Mouse (Mus musculus) urinary bladder, postnatal 10 days (tissue): ENCODE results near the gene Paqr3.

ENCODE experiments used
- DNase-seq: peaks from one replicate; pipeline ENCODE4 v3.0.0; 2022; ENCODE audit warnings: low spot score

Paqr3 gene

DNA sequence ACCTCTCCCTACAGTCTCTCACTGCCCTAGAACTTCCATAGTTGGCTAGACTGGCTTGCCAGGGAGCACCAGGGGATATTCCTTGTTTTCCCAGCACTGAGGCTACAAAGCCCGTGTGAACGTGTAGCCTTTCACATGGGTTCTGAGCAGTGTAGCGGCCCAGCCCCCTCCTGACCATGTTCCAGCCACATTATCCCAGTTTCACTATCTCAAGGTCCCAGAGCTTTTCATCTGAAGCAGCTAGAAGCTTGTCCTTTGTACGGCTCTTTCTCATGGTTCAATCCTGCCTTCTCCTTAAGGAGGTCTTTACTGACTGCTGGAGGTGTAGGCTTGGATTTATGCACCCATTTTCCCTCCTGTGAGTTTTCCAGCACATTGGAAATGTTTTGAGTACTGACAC is 26.9 kb downstream of the Paqr3 start:
- DNase-seq = no peak

DNA sequence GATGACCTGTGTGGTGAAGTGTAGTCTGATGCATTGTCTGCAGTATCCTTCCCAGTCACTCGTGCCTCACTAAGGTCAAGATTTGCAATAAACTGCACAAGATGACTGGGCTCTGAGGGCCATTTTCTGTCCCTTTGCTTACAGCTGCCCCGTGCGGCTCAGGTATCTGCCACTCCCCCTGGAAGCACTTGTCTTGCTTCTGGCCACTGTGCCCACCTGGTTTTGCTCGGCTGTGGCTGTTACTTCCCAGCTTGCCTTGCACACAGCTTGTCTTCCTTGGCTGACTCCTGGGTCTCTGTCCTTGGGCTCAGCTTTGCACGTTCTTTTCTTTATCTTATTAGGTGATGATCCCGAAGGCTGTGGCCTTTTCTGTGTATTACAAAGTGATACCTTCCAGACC is 27.7 kb downstream of the Paqr3 start:
- DNase-seq = no peak

DNA sequence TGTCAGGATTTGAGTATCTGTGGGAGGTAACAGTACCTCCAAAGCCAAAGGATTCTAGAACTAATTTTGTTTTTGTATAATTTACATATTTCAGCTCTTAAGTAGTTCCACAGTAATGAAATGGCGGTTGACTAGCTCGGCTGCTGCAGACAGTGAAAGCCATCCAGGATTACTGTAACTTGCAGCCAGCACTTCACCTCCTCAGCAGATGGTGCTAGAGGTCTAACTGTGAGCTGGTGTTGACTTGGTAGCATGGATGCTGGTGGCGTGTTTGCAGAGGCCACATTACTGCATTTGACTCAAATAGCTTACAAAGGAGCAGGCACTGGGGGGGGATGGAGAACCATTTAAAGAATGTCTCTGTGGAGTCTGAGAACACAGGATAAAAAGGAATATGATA is 29.9 kb downstream of the Paqr3 start:
- no peak for DNase-seq

DNA sequence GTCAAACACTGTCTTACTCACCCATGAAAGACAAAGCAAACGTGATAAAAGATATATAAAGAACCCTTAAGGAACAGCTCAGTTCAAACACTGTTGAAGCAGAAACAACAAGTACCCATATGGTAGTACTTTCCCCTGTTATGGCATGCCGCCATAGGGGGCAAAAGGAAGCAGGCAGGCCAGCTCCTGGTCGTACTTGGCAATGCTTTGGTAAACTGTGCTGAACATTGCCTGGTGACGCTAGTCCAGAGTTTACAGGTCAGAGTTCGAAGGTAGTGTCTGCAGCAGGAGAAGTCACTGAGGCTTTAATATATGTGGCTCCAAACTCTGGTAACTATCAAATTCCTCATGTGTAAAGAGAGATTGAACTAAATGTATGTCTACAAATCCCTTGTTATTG is 32.8 kb downstream of the Paqr3 start:
- DNase-seq = no peak

DNA sequence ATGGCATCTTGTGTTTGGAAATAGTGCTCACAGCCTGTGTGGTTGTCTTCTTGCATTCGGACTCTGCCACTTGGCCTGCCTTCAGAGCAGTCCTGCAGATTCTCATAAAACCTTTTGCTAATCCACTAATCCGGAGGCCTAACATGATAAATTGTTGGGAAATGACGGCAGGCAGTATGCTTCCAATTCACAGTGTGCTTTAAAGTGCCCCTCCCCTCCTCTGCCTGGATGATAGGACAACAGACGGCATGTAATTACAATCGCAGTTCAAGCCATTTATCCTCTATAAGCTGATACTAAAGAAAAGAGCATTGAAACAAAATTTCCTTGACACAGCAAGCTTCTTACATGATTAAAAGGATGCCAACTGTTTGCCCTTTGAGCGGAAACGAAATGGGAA is 33.7 kb downstream of the Paqr3 start:
- no peak for DNase-seq

DNA sequence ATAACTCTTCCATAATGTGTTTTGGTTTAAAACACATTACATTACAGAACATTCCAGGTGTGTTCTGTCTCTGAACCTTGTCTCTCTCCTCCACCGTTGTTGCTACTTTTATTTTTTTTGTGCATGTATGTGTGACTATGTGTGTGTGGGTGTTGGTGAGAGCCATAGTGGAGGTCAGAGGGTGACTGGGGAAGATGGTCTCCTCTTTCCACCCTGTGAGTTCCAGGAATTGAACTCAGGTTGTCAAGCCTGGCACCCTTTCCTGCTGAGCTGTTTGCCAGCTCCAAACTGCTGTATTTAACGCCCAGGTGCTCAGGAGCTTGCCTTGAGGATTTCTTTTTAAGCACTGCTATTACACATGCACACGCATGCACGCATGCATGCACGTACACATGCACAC is 35.2 kb downstream of the Paqr3 start:
- no peak for DNase-seq

DNA sequence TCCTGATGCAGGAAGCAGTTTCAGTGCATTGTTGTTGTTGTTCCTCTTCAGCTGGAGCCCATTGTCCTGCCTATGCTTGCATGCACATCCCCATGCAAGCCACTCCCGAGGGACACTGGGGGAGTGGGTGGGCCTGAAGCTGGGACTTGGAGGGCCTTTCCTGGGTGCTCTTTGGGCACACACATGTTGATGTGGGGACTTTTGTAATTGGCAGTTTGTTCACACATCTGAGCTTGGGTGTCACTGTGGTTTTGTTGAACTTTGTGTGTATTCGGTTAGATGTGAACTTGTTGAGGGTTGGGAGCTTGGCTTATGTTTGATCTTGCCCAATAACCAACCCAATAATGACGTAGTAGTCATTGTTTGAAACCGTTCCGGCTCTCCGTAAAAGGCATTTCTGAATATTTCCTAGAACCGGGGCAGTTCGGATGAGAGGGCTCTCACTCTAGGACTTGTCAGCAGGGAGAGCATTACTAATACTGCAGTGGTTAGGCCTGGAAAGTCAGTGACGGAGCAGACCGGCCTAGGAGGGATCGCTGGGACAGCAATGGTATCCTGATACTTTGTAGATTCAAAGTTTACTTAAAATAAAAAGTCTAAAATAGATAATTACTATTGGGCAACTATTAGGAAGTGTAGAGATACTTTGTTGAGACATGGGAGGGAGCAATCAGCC is 35.8 kb downstream of the Paqr3 start:
- no peak for DNase-seq

DNA sequence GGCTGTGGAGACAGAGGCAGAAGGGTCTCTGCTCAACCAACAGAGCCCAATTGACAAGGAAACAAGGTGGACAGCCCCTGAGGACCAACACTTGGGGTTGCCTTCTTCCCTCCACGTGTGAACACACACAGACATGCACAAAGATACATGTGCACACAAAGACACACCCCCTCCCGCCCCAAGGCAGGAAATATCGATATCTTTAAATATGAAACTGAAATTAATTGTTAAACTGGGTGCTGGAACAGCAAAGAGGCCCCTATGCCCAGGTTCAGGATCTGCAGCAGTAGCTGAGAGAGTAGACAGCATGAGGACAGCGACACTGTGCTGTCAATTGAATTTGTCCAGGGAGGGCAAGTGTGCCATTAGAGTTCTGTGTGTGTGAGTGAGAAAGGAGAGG is 45.6 kb downstream of the Paqr3 start:
- no peak for DNase-seq

DNA sequence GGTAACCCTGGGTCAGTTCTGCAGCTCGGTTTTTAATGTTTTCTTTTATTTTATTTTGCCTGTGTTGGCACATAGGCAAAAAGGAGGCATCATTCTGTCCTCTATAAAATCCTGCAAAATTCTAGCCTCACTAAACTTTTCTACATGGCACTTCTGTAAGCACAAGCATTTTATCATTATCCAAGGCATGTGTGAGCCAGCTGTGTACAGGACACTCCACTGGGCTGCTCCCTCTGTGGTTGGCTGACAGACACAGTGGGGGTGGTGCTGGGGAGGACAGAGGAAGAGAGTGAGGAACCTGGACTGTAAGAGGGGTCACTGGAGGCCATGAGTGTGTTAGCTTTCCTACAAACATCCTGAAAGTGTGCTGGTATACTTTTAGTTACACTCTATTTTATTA is 49.4 kb downstream of the Paqr3 start:
- no peak for DNase-seq

DNA sequence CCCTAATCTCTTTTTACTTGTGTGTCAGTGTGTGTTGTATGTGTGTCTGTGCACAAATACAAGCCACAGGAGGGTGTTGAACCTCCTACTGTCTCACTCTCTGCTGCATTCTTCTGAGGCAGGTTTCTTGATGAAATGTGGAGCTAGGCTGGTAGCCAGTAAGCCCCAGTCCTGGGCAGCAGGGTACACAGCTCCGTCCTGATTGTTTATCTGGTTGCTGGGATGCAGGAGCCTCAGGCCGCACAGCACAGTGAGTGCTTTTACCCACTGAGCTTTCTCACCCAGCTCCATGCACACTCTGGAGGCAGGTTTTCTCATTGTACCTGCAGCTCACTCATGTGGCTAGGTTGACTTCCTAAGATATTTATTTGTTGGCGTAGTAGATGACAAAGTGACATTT is 50.5 kb downstream of the Paqr3 start:
- no peak for DNase-seq

DNA sequence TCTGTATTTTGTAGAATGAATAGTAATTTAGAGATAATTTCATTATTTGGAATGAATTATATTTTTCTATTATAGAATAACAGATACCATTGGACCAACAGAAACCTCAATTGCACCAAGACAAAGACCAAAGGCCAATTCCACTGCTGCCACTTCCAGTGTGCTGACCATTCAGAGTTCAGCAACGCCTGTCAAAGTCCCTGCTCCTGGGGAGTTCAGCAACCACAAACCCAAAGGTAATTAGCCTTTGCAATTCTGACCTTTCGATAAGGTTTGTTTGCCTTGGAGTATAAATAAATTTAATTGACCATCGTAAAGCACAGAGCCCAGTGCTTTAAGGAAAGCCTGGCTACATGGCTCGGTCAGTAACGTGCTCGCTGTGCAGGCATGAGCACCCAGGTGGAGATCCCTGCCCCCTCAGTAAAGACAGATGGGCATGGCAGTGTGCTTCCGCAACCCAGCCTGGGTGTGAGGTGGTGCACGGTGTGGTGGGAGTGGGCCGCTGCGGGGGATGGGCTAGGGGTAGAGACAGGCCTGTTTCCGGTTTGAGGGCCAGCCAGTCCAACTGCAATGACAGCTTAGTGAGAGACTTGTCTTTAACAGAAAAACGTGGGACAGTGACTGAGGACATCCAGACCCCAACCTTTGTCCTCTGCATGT is 54.5 kb downstream of the Paqr3 start:
- DNase-seq = no peak

DNA sequence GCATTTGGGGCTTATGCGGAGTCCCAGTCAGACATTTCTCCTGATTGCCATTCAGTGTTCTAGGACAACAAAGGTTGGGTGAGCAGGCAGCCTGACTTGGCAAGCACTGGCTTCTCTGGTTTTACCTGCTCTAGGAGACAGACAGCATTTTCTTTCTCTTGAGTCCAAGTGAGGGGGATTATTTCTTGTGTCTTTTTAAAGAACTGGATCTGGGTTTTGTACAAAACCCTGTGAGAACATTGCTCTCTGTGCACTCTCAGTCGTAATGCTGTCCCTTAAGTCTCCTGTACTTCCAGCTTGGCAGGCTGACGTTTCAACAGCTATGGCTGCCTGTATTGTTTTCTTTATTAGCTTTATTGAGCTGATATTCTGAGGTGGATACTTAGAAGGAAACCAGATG is 55.0 kb downstream of the Paqr3 start:
- no peak for DNase-seq

DNA sequence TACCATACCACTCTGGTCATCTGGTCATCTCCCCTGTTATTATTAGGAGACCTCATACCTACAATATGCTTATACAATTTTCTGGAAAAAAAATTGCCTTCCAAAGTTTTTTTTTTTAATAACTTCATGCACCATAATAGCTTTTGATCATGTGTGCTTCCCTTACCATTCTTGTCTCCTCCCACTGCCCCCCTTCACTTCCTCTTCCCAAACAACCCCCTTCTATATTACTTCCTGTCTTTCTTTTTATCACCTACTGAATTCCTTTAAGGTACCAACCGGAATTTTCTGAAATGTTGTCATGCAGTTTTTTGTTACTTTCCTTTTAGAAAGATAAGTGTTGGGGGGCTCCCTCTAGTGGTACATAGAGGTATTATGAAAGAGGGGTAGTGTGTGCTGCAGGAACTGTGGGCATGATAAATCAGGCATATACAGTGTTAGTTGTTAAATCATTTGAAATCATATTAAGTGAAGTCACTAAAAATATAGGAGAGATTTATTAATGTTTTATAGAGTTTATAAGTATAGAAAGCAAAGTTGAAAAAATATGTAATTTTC is 55.8 kb downstream of the Paqr3 start:
- DNase-seq = no peak

DNA sequence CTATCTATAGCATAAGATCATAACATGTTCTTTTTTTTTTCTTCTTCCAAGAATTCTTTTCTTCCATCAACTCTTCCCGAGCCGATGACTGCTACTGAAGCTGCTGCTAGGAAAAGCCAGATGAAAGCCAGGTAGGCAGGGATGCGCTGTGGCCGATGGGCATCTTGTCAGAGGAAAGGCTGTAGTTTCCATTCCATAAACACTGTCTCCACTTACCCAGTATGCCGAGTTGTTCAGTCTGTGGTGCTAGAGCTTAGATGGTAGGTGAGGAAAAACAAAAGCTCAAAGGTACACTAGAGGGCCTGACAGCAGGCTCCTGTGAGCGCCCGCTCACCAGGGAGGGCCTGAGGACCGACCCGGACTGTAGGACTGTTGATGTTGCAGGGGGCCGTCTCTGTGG is 56.6 kb downstream of the Paqr3 start:
- DNase-seq = no peak

DNA sequence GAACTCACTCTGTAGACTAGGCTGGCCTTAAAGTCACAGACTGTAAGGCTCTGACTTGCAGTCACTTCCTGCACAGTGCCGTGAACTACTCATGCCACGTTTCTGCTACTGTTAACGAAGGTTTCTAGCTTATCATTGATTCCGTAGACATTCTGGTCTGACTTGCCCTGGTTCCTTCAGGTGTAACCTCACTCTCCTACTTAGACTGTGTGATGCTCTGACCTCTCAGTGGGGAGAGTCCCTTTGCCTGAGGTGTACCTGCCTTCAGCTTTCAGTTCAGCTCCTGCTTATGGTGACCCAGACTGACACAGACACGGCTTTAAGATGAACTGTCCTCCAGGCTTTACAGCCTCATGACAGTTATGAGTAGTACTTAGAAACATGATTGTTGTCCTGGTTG is 57.2 kb downstream of the Paqr3 start:
- no peak for DNase-seq

DNA sequence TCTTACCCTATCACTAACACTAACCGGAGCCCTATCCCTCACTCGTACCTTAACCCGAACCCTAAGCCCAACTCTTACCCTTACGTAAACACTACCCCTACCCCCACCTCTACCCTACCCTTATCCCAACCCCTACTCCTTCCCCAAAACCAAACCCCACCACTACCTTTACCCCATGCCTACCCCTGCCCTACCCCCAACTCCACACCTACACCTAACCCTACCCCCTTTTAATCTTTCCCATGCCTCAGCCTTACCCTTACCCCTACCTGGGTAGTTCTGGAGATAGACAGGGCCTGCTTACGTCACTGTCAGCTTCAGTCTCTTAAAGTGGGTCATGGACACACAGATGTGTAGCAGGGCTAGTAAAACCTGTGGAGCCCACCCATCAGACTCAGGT is 62.5 kb downstream of the Paqr3 start:
- DNase-seq = no peak

DNA sequence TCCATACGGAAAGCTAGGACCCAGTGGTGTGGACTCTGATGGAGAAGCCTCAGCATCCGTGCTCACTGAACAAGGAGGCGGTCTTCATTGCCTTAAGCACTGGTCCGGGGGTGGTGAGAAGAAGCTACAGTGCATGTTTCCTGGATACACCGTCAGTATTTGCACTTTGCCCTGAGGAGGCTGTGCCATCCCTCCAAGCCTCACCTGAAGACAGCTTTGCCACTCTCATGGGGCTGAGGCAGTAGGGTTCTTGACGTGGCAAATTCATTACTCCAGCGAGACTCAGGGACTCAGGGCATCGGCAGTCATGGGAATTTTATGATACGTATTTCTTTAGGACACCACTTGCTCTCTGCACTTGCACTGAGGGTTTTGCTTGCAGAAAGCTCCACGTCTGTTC is 64.7 kb downstream of the Paqr3 start:
- DNase-seq = no peak

DNA sequence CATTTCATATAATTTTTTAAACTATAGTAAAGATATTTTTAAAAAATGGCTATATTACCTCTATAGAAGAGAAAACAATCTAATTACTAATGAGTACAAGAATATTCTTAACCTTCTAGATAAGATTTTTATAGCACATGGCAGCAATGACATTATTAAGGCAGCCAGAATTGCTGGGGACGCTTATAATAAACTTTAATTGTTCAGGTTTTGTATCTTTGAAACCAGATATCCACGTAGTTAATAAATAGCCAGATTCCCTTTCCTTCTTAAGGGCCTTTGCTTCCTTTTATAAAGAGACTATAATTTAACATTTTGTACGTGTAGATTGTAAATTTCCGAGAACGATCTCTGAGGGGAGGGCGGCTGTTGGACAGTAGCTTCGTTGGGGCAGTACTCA is 66.1 kb downstream of the Paqr3 start:
- no peak for DNase-seq
